Mouse (Mus musculus): Measurements from ENCODE around the gene Fam83d. TPM values are rescaled to one million over a fixed set of nuclear protein-coding genes. Genes with fewer than 3 reads are reported as not detected.

Fam83d gene
- total RNA-seq, 2 experiments from 2014 or later, result 1.2 to 1.6 TPM

- no peak for DNase-seq (ENCODE audit: extremely low spot score in 1 of 2, low spot score in 2 of 2)
- H3K27ac ChIP-seq, result peak overlapping the region; percentile 64
- no peak overlapping the region for H3K4me3 ChIP-seq
- intact Hi-C loops (cut with DNase I), result loop anchor here (10.0 kb wide), 1 partner anchor 205 kb away; no protein-coding TSS in a partner anchor
- TF ChIP-seq CTCF (IDR thresholded peaks at IDR 0.05), result no peak
Observed at GRCm38 (mm10) chr2:158749366-158749765, 18.5 kb upstream of the Fam83d start.

- intact Hi-C loops (cut with DNase I), result no loop called here
- H3K27ac ChIP-seq, result no peak overlapping the region
- TF ChIP-seq CTCF (IDR thresholded peaks at IDR 0.05), result no peak
- no peak for DNase-seq (ENCODE audit: extremely low spot score in 1 of 2, low spot score in 2 of 2)
- no peak overlapping the region for H3K4me3 ChIP-seq
Observed at GRCm38 (mm10) chr2:158760231-158760630, 7.7 kb upstream of the Fam83d start.

DNA sequence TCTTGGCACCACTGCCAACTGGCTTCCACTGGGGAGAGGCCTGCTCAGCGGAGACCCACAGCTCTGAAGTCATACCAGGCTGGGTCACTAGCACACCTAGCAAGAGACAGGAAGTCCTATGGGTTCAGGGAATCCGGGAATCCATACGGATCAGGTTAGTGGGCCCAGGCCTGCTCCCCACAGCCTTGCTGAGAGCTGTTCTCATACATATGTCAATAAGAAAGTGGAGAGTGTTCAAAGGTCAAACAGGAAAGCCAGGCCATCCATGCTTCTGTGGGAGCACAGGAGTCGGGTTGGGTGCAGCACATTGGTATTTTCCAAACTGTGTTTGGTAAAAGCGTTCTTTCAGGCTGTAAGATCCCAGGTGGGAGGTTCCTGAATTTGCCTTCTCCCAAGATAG, 5.6 kb upstream of the Fam83d start:
- DNase-seq (ENCODE audit: extremely low spot score in 1 of 2, low spot score in 2 of 2), result no peak
- TF ChIP-seq CTCF (IDR thresholded peaks at IDR 0.05), result no peak
- no peak overlapping the region for H3K4me3 ChIP-seq
- no peak overlapping the region for H3K27ac ChIP-seq
- intact Hi-C loops (cut with DNase I), result no loop called here

GRCm38 (mm10) chr2:158768350-158768749, 457 bp downstream of the Fam83d start:
- DNase-seq (ENCODE audit: extremely low spot score in 1 of 2, low spot score in 2 of 2), result no peak
- Histone ChIP-seq H3K27ac (no peak overlapping the region), H3K4me3 (peak overlapping the region; percentile 56)
- intact Hi-C loops (cut with DNase I), result loop anchor here (2.0 kb wide), 1 partner anchor 26 kb away; the partner anchor contains the start of gene Dhx35
- no peak for TF ChIP-seq CTCF (IDR thresholded peaks at IDR 0.05)

- H3K27ac ChIP-seq, result no peak overlapping the region
- H3K4me3 ChIP-seq, result peak overlapping the region; percentile 56; the same call in 1 of the 2 replicates
- DNase-seq (ENCODE audit: extremely low spot score in 1 of 2, low spot score in 2 of 2), result no peak
- TF ChIP-seq CTCF (IDR thresholded peaks at IDR 0.05), result no peak
- intact Hi-C loops (cut with DNase I), result loop anchor here (2.0 kb wide), 1 partner anchor 26 kb away; the partner anchor contains the start of gene Dhx35
Observed at GRCm38 (mm10) chr2:158768771-158769170, 878 bp downstream of the Fam83d start.

GRCm38 (mm10) chr2:158770126-158770757, 2.3 kb downstream of the Fam83d start:
- intact Hi-C loops (cut with DNase I), result no loop called here
- Histone ChIP-seq H3K27ac (no peak overlapping the region), H3K4me3 (no peak overlapping the region)
- no peak for TF ChIP-seq CTCF (IDR thresholded peaks at IDR 0.05)
- DNase-seq (ENCODE audit: extremely low spot score in 1 of 2, low spot score in 2 of 2), result no peak

GRCm38 (mm10) chr2:158771066-158771763, 3.3 kb downstream of the Fam83d start:
- no peak for DNase-seq (ENCODE audit: extremely low spot score in 1 of 2, low spot score in 2 of 2)
- no peak for TF ChIP-seq CTCF (IDR thresholded peaks at IDR 0.05)
- intact Hi-C loops (cut with DNase I), result no loop called here
- Histone ChIP-seq H3K27ac (no peak overlapping the region), H3K4me3 (no peak overlapping the region)

GRCm38 (mm10) chr2:158772808-158773207, 4.9 kb downstream of the Fam83d start:
- no peak overlapping the region for H3K4me3 ChIP-seq
- intact Hi-C loops (cut with DNase I), result no loop called here
- no peak overlapping the region for H3K27ac ChIP-seq
- no peak for TF ChIP-seq CTCF (IDR thresholded peaks at IDR 0.05)
- no peak for DNase-seq (ENCODE audit: extremely low spot score in 1 of 2, low spot score in 2 of 2)

DNA sequence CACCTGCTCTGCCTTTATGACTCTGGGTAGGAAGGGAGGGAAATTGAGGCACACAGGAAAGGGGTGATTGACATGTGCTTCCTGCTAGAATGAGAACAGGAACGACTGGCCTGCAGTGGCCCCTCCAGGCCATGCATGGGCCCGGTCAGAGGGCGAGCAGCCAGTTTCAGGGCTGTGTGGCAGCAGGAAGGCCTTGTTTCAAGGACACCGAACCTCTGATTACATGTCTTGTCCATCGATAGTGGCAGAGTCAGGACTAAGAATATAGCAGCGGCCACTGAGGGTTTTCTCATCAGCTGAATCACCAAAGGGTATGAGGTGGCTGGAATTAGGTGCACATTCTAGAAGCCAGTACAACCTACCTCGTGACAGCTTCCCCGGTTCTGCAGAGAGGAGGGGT, 7.0 kb downstream of the Fam83d start:
- no peak overlapping the region for H3K27ac ChIP-seq
- intact Hi-C loops (cut with DNase I), result no loop called here
- no peak overlapping the region for H3K4me3 ChIP-seq
- no peak for DNase-seq (ENCODE audit: extremely low spot score in 1 of 2, low spot score in 2 of 2)
- TF ChIP-seq CTCF (IDR thresholded peaks at IDR 0.05), result no peak

DNA sequence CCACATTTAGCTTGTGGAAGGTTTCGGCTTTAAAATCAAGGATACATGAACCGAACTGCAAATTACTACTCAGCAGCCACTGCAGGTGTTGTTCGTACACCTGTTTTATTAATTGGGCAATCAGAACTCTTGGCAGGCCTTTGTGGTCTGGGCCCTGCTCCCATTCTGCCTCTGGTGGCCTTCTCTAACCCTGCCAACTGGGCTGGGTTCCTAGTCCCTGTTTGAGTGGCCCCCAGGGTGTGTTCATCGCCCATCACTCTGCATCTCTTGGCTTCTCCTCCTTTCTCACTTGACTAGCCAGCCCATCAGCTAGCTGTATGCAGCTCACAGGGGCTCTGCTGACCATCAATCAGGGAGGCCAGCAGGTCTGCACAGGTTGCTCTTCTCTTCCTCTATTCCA, 8.8 kb downstream of the Fam83d start:
- no peak for TF ChIP-seq CTCF (IDR thresholded peaks at IDR 0.05)
- Histone ChIP-seq H3K27ac (no peak overlapping the region), H3K4me3 (no peak overlapping the region)
- DNase-seq (ENCODE audit: extremely low spot score in 1 of 2, low spot score in 2 of 2), result no peak
- intact Hi-C loops (cut with DNase I), result no loop called here

DNA sequence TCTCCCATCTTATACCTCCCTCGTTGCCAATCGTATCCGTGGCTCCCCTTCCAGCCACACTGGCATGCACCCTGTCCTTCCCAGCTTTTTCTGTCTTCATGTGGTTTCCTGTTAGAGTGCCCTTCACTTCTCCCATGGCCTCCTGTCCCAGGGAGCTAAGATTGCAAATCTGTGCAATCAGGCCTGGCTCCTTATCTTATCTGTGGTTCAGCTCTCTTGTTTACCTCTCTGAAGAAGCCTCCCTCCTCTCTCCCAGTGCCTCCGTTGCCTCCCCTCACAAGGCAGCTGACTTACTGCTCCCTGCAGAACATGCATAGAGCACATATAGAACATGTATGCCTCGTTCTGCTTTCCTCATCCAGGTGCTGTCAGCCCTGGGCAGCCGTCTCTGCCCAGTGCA, 9.6 kb downstream of the Fam83d start:
- intact Hi-C loops (cut with DNase I), result no loop called here
- TF ChIP-seq CTCF (IDR thresholded peaks at IDR 0.05), result no peak
- no peak overlapping the region for H3K4me3 ChIP-seq
- DNase-seq (ENCODE audit: extremely low spot score in 1 of 2, low spot score in 2 of 2), result no peak
- H3K27ac ChIP-seq, result no peak overlapping the region

- intact Hi-C loops (cut with DNase I), result no loop called here
- H3K27ac ChIP-seq, result no peak overlapping the region
- no peak for DNase-seq (ENCODE audit: extremely low spot score in 1 of 2, low spot score in 2 of 2)
- TF ChIP-seq CTCF (IDR thresholded peaks at IDR 0.05), result no peak
- H3K4me3 ChIP-seq, result no peak overlapping the region
Observed at GRCm38 (mm10) chr2:158778349-158778748, 10.5 kb downstream of the Fam83d start.

- H3K4me3 ChIP-seq, result no peak overlapping the region
- no peak overlapping the region for H3K27ac ChIP-seq
- TF ChIP-seq CTCF (IDR thresholded peaks at IDR 0.05), result no peak
- intact Hi-C loops (cut with DNase I), result no loop called here
- DNase-seq (ENCODE audit: extremely low spot score in 1 of 2, low spot score in 2 of 2), result no peak
Observed at GRCm38 (mm10) chr2:158781126-158781525, 13.2 kb downstream of the Fam83d start.

All from left cerebral cortex, adult 2 months (tissue).